9 mouse cellular contexts compared by ENCODE assay signal in genomic region chr4:47020563-47020962, GRCm38 (mm10). TPM values are rescaled to one million over a fixed set of nuclear protein-coding genes. Genes with fewer than 3 reads are reported as not detected.
DNase-seq lines count a peak whose midpoint lies in the region; ATAC-seq lines count a peak whose summit lies in the region.
"Had no signal": no experiment of that assay in that cellular context is flagged by ENCODE, and none has a peak within 500 bp of the region (broad histone marks: within the 10 kb centered on the region; RNA-seq: fewer than 3 reads in every experiment).

No protein-coding gene starts in this region.

- ATAC-seq in intestine, embryonic 14.5 days (replicated peaks; ENCODE audit: low FRiP score, low TSS enrichment, low read depth) = no peak
- ATAC-seq in intestine, embryonic 15.5 days = no peak
- ATAC-seq in CD4-positive, CD25-positive, alpha-beta regulatory T cell, adult 4 months = peak; percentile 39

- no peaks in the 10 kb centered on the region for H3K9me3 ChIP-seq in intestine, embryonic 14.5 days (ENCODE audit: control insufficient read depth, low read length)
- H3K9me3 ChIP-seq in intestine, embryonic 15.5 days = no peaks in the 10 kb centered on the region
- no peaks in the 10 kb centered on the region for H3K9me3 ChIP-seq in embryonic facial prominence, embryonic 10.5 days
- H3K9me3 ChIP-seq: limb, embryonic 15.5 days had no signal

- DNase-seq in intestine, embryonic 14.5 days (ENCODE audit: low spot score) = peak; percentile 83
- DNase-seq in adrenal gland, postnatal 10 days = peak; percentile 75
- peak; percentile 74 for DNase-seq in embryonic facial prominence, embryonic 10.5 days (ENCODE audit: low spot score)
- DNase-seq in layer of hippocampus, adult 9-11 months = peak; percentile 35
- DNase-seq in naive thymus-derived CD4-positive, alpha-beta T cell, adult 2 months (ENCODE audit: low read depth) = peak; percentile 79
- DNase-seq in thymus, postnatal 10 days (ENCODE audit: low spot score in 2 of 2) = peak; percentile 62 to 85

- H3K27me3 ChIP-seq in intestine, embryonic 14.5 days (replicated peaks; ENCODE audit: control insufficient read depth, insufficient read depth, low read length) = no peaks in the 10 kb centered on the region
- H3K27me3 ChIP-seq in intestine, embryonic 15.5 days (replicated peaks) = no peaks in the 10 kb centered on the region
- no peaks in the 10 kb centered on the region for H3K27me3 ChIP-seq in embryonic facial prominence, embryonic 10.5 days (replicated peaks; ENCODE audit: low read depth, poor library complexity, severe bottlenecking)
- H3K27me3 ChIP-seq: limb, embryonic 15.5 days had no signal

- no peak overlapping the region for H3K4me2 ChIP-seq in intestine, embryonic 14.5 days (ENCODE audit: low read length)
- H3K4me2 ChIP-seq in intestine, embryonic 15.5 days (replicated peaks) = no peak overlapping the region
- H3K4me2 ChIP-seq: limb, embryonic 15.5 days had no signal

- H3K27ac ChIP-seq in intestine, embryonic 14.5 days (ENCODE audit: low read depth) = no peak overlapping the region
- no peak overlapping the region for H3K27ac ChIP-seq in intestine, embryonic 15.5 days
- no peak overlapping the region for H3K27ac ChIP-seq in embryonic facial prominence, embryonic 10.5 days (replicated peaks)
- H3K27ac ChIP-seq: limb, embryonic 15.5 days had no signal

- H3K36me3 ChIP-seq in intestine, embryonic 14.5 days (ENCODE audit: control insufficient read depth, insufficient read depth, low read length) = peaks cover 7% of the 10 kb centered on the region
- no peaks in the 10 kb centered on the region for H3K36me3 ChIP-seq in intestine, embryonic 15.5 days
- H3K36me3 ChIP-seq in embryonic facial prominence, embryonic 10.5 days (replicated peaks) = peaks cover 15% of the 10 kb centered on the region; the same call in 1 of the 2 replicates

- H3K4me1 ChIP-seq in intestine, embryonic 14.5 days (replicated peaks; ENCODE audit: control insufficient read depth, insufficient read depth, low read length) = no peaks in the 10 kb centered on the region
- H3K4me1 ChIP-seq in intestine, embryonic 15.5 days (replicated peaks) = no peaks in the 10 kb centered on the region
- peaks cover 10% of the 10 kb centered on the region; the same call in 1 of the 2 replicates for H3K4me1 ChIP-seq in embryonic facial prominence, embryonic 10.5 days
- H3K4me1 ChIP-seq: limb, embryonic 15.5 days had no signal

- 19% methylated on average over 5 of the region's 5 CpGs for WGBS in intestine, embryonic 14.5 days
- 20% methylated on average over 5 of the region's 5 CpGs for WGBS in intestine, embryonic 15.5 days
- WGBS in embryonic facial prominence, embryonic 10.5 days = 12% methylated on average over 5 of the region's 5 CpGs

- no peak overlapping the region for H3K9ac ChIP-seq in intestine, embryonic 14.5 days (ENCODE audit: low read length)
- H3K9ac ChIP-seq in intestine, embryonic 15.5 days = no peak overlapping the region
- H3K9ac ChIP-seq: limb, embryonic 15.5 days had no signal

- no peak overlapping the region for H3K4me3 ChIP-seq in intestine, embryonic 14.5 days (ENCODE audit: low read depth, low read length)
- H3K4me3 ChIP-seq in intestine, embryonic 15.5 days (replicated peaks) = no peak overlapping the region
- no peak overlapping the region for H3K4me3 ChIP-seq in embryonic facial prominence, embryonic 10.5 days
- H3K4me3 ChIP-seq: limb, embryonic 15.5 days had no signal

RNA-seq across cellular contexts. Expression of gene Gabbr2, which starts 28.9 kb away (rescaled TPM):
- 0.16 and 0.31 TPM in 2 replicates for polyA plus RNA-seq in intestine, embryonic 14.5 days (2014; fragmentation: Nextera tagmentation; extraction: Ambion mirVana)
- polyA plus RNA-seq in intestine, embryonic 15.5 days (2015; fragmentation: Nextera tagmentation; extraction: Ambion mirVana) = 0.15 and 0.19 TPM in 2 replicates
- polyA plus RNA-seq in CD4-positive, CD25-positive, alpha-beta regulatory T cell, adult 4 months (2017; shearing (Covaris generic)) = under 1 TPM in 1 of 2 experiments, not detected in 1; 0.32 TPM
- total RNA-seq in adrenal gland, postnatal 10 days (2021) = 1 to 10 TPM; 1.6 to 1.7 TPM
- polyA plus RNA-seq in embryonic facial prominence, embryonic 10.5 days (2016; fragmentation: Nextera tagmentation; extraction: Ambion mirVana) = 0.15 and 0.30 TPM in 2 replicates

RNA-seq across cellular contexts. Expression of gene Anks6, which starts 36.7 kb away (rescaled TPM):
- polyA plus RNA-seq in intestine, embryonic 14.5 days (2014; fragmentation: Nextera tagmentation; extraction: Ambion mirVana) = 4.2 TPM in 2 replicates
- polyA plus RNA-seq in intestine, embryonic 15.5 days (2015; fragmentation: Nextera tagmentation; extraction: Ambion mirVana) = 2.9 TPM in 2 replicates
- polyA plus RNA-seq in CD4-positive, CD25-positive, alpha-beta regulatory T cell, adult 4 months (2017; shearing (Covaris generic)) = not detected
- total RNA-seq in adrenal gland, postnatal 10 days (2021) = 1 to 10 TPM; 3.6 to 6.4 TPM
- 4.3 and 4.8 TPM in 2 replicates for polyA plus RNA-seq in embryonic facial prominence, embryonic 10.5 days (2016; fragmentation: Nextera tagmentation; extraction: Ambion mirVana)
